Mouse (Mus musculus) liver, adult 2 months (tissue): Measurements from ENCODE around the gene Apobec3. TPM values are rescaled to one million over a fixed set of nuclear protein-coding genes. Genes with fewer than 3 reads are reported as not detected.

Source experiments
- DNase-seq: peaks from one replicate; pipeline ENCODE4 v3.0.0-alpha.2; 2011; ENCODE audit warnings: low read depth, low spot score; ENCODE audit errors: extremely low read depth
- H3K27ac ChIP-seq: fragments of 200-500 bp; replicated peaks from 2 replicates; pipeline ENCODE4 v1.5.1; 2012; ENCODE audit warnings: low read depth, mild to moderate bottlenecking, control low read depth, inconsistent platforms, low read length; ENCODE audit not compliant: insufficient read depth
- H3K27me3 ChIP-seq: fragments of 200-500 bp; 2 replicates; pipeline ENCODE4 v1.6.1; 2012; ENCODE audit warnings: mild to moderate bottlenecking, moderate library complexity, low read length, inconsistent platforms; ENCODE audit not compliant: control insufficient read depth, insufficient read depth
- H3K36me3 ChIP-seq: fragments of 200-500 bp; 2 replicates; pipeline ENCODE4 v1.6.1; 2012; ENCODE audit warnings: low read length, inconsistent platforms; ENCODE audit not compliant: control insufficient read depth, insufficient read depth
- H3K4me1 ChIP-seq: fragments of 200-500 bp; 2 replicates; pipeline ENCODE4 v1.6.1; 2011; ENCODE audit warnings: low read length; ENCODE audit not compliant: control insufficient read depth, insufficient read depth
- H3K4me3 ChIP-seq: fragments of 200-500 bp; 2 replicates; pipeline ENCODE4 v1.5.1; 2011; ENCODE audit warnings: low read depth, mild to moderate bottlenecking, control low read depth, low read length, moderate library complexity; ENCODE audit not compliant: insufficient read depth
- H3K79me2 ChIP-seq: fragments of 200-500 bp; 2 replicates; pipeline ENCODE4 v1.6.1; 2012; ENCODE audit warnings: inconsistent platforms, mild to moderate bottlenecking, low read length, moderate library complexity; ENCODE audit not compliant: control insufficient read depth, insufficient read depth
- H3K9ac ChIP-seq: fragments of 200-500 bp; 2 replicates; pipeline ENCODE4 v1.6.1; 2012; ENCODE audit warnings: low read depth, mild to moderate bottlenecking, control low read depth, inconsistent platforms, low read length
- CTCF ChIP-seq: fragments of 200-500 bp; IDR thresholded peaks from 2 replicates; pipeline ENCODE4 v1.5.1; 2011; ENCODE audit warnings: low read depth, low read length, control low read depth
- POLR2A ChIP-seq: fragments of 200-500 bp; IDR thresholded peaks from 2 replicates; pipeline ENCODE4 v1.6.1; 2011; ENCODE audit warnings: low read length, control low read depth; ENCODE audit not compliant: insufficient read depth; ENCODE audit errors: extremely low read depth
- WGBS: fragments of 180-500 bp; shearing (Covaris S2); methylation state at CpG from one replicate; pipeline ENCODE4 v1.1.7; 2018; 5-methylcytosine and 5-hydroxymethylcytosine counted together
- polyA plus RNA-seq: library from polyadenylated mRNA; depleted of rRNA; stranded (reverse); fragments of >200 nt; gene quantifications from 2 replicates; pipeline ENCODE4 v1.2.3, GENCODE M21; 2012
- total RNA-seq: library from RNA; depleted of rRNA; stranded (reverse); fragments of >200 nt; gene quantifications from 2 replicates; pipeline ENCODE4 v1.2.3, GENCODE M21; 2014

Gene Apobec3
- total and polyA plus RNA-seq, 2 experiments = 2.4 to 2.6 TPM

DNA sequence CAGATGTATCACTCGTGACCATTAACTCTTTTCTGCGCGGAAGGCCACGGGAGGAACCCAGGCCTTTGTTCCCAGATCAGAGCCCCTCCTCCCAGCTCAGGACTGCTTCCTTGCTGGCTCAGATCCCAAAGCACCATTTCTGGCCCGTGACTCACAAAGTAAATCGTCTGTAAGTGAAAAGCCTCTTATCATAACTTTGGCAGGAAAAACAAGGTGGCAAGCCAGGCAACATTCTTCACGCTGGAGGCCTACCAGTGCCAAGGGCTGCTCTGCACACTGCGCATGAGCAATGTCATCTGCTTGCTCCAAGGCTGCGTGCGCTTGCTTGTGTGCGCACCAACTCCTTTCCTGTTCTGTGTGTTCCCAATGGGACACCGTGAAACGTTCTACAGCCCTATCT lies 12.1 kb upstream of the Apobec3 start:
- Histone ChIP-seq H3K9ac (no peak overlapping the region), H3K79me2 (no peaks in the 10 kb centered on the region), H3K27ac (peak overlapping the region; percentile 45; the same call in 1 of the 2 replicates), H3K27me3 (no peaks in the 10 kb centered on the region), H3K36me3 (no peaks in the 10 kb centered on the region), H3K4me1 (no peaks in the 10 kb centered on the region), H3K4me3 (no peak overlapping the region)
- 45% methylated on average over 13 of the region's 13 CpGs for WGBS
- peak; percentile 28 for DNase-seq
- TF ChIP-seq CTCF (no peak), POLR2A (no peak)

DNA sequence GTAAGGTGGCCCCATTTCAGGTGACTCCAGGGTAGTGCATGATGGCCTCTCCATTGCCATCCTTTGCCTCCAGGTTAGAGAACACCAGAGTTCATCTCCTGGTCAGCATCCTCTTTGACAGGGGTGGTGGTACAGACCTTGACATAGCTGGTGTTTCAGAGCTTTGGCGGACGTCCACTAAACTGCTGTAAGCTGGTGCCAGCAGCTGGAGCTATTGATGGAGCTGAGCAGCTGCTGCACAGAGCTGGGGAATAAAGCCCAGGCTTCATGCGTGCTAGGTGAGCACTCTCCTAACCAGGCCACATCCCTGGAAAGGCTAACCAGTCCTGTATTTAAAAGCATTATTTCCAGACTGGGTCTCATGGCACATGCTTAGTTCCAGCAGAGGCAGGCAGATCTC lies 11.0 kb upstream of the Apobec3 start:
- H3K4me3 ChIP-seq = no peak overlapping the region
- H3K36me3 ChIP-seq = no peaks in the 10 kb centered on the region
- H3K79me2 ChIP-seq = no peaks in the 10 kb centered on the region
- H3K9ac ChIP-seq = no peak overlapping the region
- no peak overlapping the region for H3K27ac ChIP-seq
- DNase-seq = no peak
- H3K4me1 ChIP-seq = no peaks in the 10 kb centered on the region
- TF ChIP-seq POLR2A = no peak
- no peak for TF ChIP-seq CTCF
- WGBS = 78% methylated on average over 3 of the region's 3 CpGs
- H3K27me3 ChIP-seq = no peaks in the 10 kb centered on the region

DNA sequence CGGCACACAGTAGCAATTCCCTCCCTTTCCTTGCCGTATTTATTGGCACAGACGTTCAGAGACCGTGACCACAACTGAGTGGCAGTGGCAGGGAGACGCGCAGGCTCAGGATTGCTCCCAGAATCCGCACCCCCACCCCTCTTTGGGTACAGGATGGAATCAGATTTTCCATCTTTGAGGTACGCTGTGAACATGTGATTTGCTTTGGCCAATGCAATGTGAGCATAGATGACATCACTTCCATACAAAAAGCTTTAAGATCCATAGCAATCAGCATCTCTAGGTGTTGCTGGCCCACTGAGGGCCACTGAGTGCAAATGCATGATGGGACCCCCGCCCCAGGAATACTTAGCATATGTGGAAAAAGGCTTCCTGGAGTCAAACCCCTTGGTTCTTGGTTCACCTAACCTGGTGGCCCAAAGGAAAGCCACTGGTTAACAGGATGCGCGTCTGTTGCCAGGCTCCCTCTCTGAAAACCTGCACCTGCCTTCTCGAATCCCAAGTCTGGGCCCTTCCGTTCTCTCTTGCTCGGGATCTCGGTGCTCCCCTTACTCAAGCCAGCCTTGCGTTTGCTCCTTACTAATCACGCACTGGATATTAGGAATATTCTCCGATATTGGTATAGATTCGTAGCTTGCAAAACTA lies 8.7 kb upstream of the Apobec3 start:
- no peak overlapping the region for H3K4me3 ChIP-seq
- no peaks in the 10 kb centered on the region for H3K36me3 ChIP-seq
- 32% methylated on average over 19 of the region's 19 CpGs for WGBS
- TF ChIP-seq CTCF (no peak), POLR2A (no peak)
- H3K4me1 ChIP-seq = no peaks in the 10 kb centered on the region
- DNase-seq = no peak
- no peaks in the 10 kb centered on the region for H3K27me3 ChIP-seq
- no peak overlapping the region for H3K27ac ChIP-seq
- no peaks in the 10 kb centered on the region for H3K79me2 ChIP-seq
- no peak overlapping the region for H3K9ac ChIP-seq

DNA sequence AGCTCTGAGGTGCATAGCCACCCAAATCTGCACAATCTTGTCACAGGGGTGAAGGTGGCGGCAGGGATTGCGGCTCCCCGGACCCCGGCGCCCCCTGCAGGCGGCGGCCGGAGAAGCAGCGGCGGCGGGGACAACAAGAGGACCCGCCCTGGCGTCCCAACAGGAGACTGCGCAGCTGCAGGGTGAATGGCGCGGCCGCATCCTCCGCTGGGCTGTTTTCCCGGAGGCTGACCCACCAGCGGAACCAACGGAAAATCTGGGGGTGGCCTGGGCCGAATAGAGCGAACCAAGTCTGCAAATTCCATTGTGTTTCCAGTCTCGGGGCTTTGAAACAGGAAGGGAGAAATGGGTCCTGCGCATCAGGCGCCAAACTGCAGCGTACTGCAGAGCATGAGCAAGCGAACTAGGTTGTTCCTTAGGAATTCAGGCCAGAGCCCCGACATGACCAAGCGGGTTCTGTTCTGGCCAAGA lies 8.1 kb upstream of the Apobec3 start:
- peak; percentile 23 for DNase-seq
- WGBS = 1% methylated on average over 30 of the region's 30 CpGs
- H3K4me3 ChIP-seq = peak overlapping the region; percentile 10; the same call in 1 of the 2 replicates
- TF ChIP-seq POLR2A (no peak), CTCF (peak; percentile 65)
- H3K27me3 ChIP-seq = no peaks in the 10 kb centered on the region
- no peaks in the 10 kb centered on the region for H3K79me2 ChIP-seq
- no peak overlapping the region for H3K27ac ChIP-seq
- H3K36me3 ChIP-seq = no peaks in the 10 kb centered on the region
- H3K9ac ChIP-seq = no peak overlapping the region
- no peaks in the 10 kb centered on the region for H3K4me1 ChIP-seq

DNA sequence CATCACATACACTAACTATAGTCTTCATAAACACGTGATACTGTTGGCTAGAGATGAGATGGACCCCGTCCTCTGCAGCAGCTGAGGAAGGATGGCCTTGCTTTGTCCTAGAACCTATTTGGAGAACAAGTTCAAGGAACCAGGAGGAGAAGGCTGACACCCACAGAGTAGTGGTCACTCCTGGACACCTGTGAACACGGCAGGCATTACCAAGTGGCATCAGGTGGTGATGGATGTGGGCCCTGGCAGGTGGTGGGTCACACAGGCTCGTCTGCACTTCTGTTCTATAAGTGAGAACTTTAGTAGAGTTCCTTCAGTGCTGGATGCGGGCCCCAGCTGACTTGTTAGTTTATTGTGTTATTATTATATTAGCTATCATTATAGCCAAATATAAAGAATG lies 6.6 kb upstream of the Apobec3 start:
- H3K36me3 ChIP-seq = no peaks in the 10 kb centered on the region
- TF ChIP-seq POLR2A = no peak
- TF ChIP-seq CTCF = no peak
- H3K27me3 ChIP-seq = no peaks in the 10 kb centered on the region
- H3K79me2 ChIP-seq = no peaks in the 10 kb centered on the region
- no peak overlapping the region for H3K4me3 ChIP-seq
- no peaks in the 10 kb centered on the region for H3K4me1 ChIP-seq
- WGBS = 68% methylated on average over 5 of the region's 5 CpGs
- no peak for DNase-seq
- H3K9ac ChIP-seq = no peak overlapping the region
- no peak overlapping the region for H3K27ac ChIP-seq

DNA sequence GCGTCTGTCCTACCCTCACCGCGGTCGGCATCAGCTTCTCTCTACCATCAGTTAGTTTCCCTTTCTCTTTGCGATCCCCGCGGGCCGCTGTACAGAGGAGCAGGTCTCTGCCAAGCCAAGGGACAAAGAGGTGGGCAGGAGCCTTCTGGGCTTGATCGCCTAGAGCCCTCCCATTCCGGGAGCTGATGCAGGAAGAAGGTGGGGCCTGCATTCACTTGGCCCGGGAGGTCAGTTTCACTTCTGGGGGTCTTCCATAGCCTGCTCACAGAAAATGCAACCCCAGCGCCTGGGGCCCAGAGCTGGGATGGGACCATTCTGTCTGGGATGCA lies 718 bp downstream of the Apobec3 start:
- Histone ChIP-seq H3K4me3 (peak overlapping the region; percentile 71), H3K79me2 (no peaks in the 10 kb centered on the region), H3K9ac (peak overlapping the region; percentile 56), H3K36me3 (no peaks in the 10 kb centered on the region), H3K27me3 (no peaks in the 10 kb centered on the region), H3K27ac (peak overlapping the region; percentile 47), H3K4me1 (no peaks in the 10 kb centered on the region; the same call in none of the 2 replicates)
- 4% methylated on average over 12 of the region's 12 CpGs for WGBS
- DNase-seq = peak; percentile 32
- TF ChIP-seq POLR2A (no peak), CTCF (no peak)
